Mouse (Mus musculus) hindbrain, postnatal 0 days (tissue): ENCODE results near the gene Pgm5. TPM values are rescaled to one million over a fixed set of nuclear protein-coding genes. Genes with fewer than 3 reads are reported as not detected.

Source experiments
- ATAC-seq: fragments of 200-750 bp; cut with Nextera tagmentation; 2 replicates; pipeline ENCODE4 v1.8.0; 2017; ENCODE audit warnings: mild to moderate bottlenecking, moderate TSS enrichment, moderate library complexity
- DNase-seq: peaks from one replicate; pipeline ENCODE4 v3.0.0-alpha.2; 2015; ENCODE audit warnings: low spot score
- H3K27ac ChIP-seq: fragments of 300-500 bp; sonication (generic); 2 replicates; pipeline ENCODE4 v1.5.1; 2014; ENCODE audit warnings: mild to moderate bottlenecking
- H3K27me3 ChIP-seq: fragments of 300-500 bp; sonication (generic); 2 replicates; pipeline ENCODE4 v1.6.1; 2014; ENCODE audit warnings: low read length, mixed read lengths; ENCODE audit not compliant: insufficient read depth
- H3K36me3 ChIP-seq: fragments of 300-500 bp; sonication (generic); 2 replicates; pipeline ENCODE4 v1.6.1; 2014; ENCODE audit warnings: low read length, mixed read lengths; ENCODE audit not compliant: insufficient read depth
- H3K4me1 ChIP-seq: fragments of 300-500 bp; sonication (generic); 2 replicates; pipeline ENCODE4 v1.6.1; 2014; ENCODE audit warnings: antibody characterized with exemption, low read length, mixed read lengths; ENCODE audit not compliant: insufficient read depth
- H3K4me2 ChIP-seq: fragments of 300-500 bp; sonication (generic); 2 replicates; pipeline ENCODE4 v1.6.1; 2014; ENCODE audit warnings: low read depth, mild to moderate bottlenecking, low read length, moderate library complexity, mixed read lengths
- H3K4me3 ChIP-seq: fragments of 300-500 bp; sonication (generic); 2 replicates; pipeline ENCODE4 v1.5.1; 2014; ENCODE audit warnings: low read length
- H3K9ac ChIP-seq: fragments of 300-500 bp; sonication (generic); replicated peaks from 2 replicates; pipeline ENCODE4 v1.6.1; 2014; ENCODE audit warnings: mild to moderate bottlenecking, low read length, moderate library complexity, mixed read lengths
- H3K9me3 ChIP-seq: fragments of 300-500 bp; sonication (generic); 2 replicates; pipeline ENCODE4 v1.6.1; 2016; ENCODE audit warnings: low read length, mixed read lengths
- CTCF ChIP-seq: IDR thresholded peaks from 2 replicates; pipeline ENCODE4 v1.5.1; 2016; ENCODE audit warnings: antibody characterized with exemption, control low read depth, low read depth
- WGBS: fragments of 180-500 bp; shearing (Covaris S2); extraction: QIAGEN DNeasy Blood & Tissue Kit; methylation state at CpG from one replicate; pipeline ENCODE4 v1.1.7; 2014; 5-methylcytosine and 5-hydroxymethylcytosine counted together
- polyA plus RNA-seq: library from polyadenylated mRNA; unstranded; fragments of >200 nt; fragmentation: Nextera tagmentation; extraction: Ambion mirVana; gene quantifications from 2 replicates; pipeline ENCODE4 v1.2.1, GENCODE M21; 2015
- total RNA-seq: library from RNA; depleted of rRNA; stranded (reverse); fragments of >200 nt; gene quantifications from 2 replicates; pipeline ENCODE4 v1.2.3, GENCODE M21; 2014

The Pgm5 gene
- total and polyA plus RNA-seq, 2 experiments from 2014 or later, result 2.1 to 33.3 TPM

GRCm38 (mm10) chr19:24865436-24865835 lies 3.8 kb upstream of the Pgm5 start:
- no peak for TF ChIP-seq CTCF
- DNase-seq, result no peak
- H3K36me3 ChIP-seq, result no peaks in the 10 kb centered on the region

GRCm38 (mm10) chr19:24861276-24861611 lies 411 bp downstream of the Pgm5 start:
- Histone ChIP-seq H3K4me3 (peak overlapping the region; percentile 44), H3K4me1 (no peaks in the 10 kb centered on the region), H3K27ac (no peak overlapping the region), H3K27me3 (peaks cover 9% of the 10 kb centered on the region), H3K9ac (peak overlapping the region; percentile 37; the same call in 1 of the 2 replicates), H3K4me2 (peak overlapping the region; percentile 69), H3K36me3 (no peaks in the 10 kb centered on the region), H3K9me3 (no peaks in the 10 kb centered on the region)
- ATAC-seq (peak; percentile 24; the same call in 1 of the 2 replicates), DNase-seq (no peak)
- WGBS, result 15% methylated on average over 13 of the region's 13 CpGs
- no peak for TF ChIP-seq CTCF

More at GRCm38 (mm10) chr19:24865436-24865835, 3.8 kb upstream of the Pgm5 start:
- no peak overlapping the region for H3K27ac ChIP-seq
- no peaks in the 10 kb centered on the region for H3K9me3 ChIP-seq
- no peaks in the 10 kb centered on the region for H3K4me1 ChIP-seq
- ATAC-seq, result no peak
- H3K4me2 ChIP-seq, result no peak overlapping the region
- WGBS, result 84% methylated on average over 9 of the region's 9 CpGs
- no peak overlapping the region for H3K9ac ChIP-seq
- H3K27me3 ChIP-seq, result peaks cover 9% of the 10 kb centered on the region
- H3K4me3 ChIP-seq, result no peak overlapping the region

- Histone ChIP-seq H3K27me3 (no peaks in the 10 kb centered on the region), H3K36me3 (no peaks in the 10 kb centered on the region), H3K4me2 (peak overlapping the region; percentile 32), H3K27ac (no peak overlapping the region), H3K4me1 (peaks cover 5% of the 10 kb centered on the region; the same call in 1 of the 2 replicates), H3K9ac (no peak overlapping the region), H3K4me3 (no peak overlapping the region), H3K9me3 (no peaks in the 10 kb centered on the region)
- 51% methylated on average over 21 of the region's 21 CpGs for WGBS
- DNase-seq (peak; percentile 82), ATAC-seq (peak; percentile 67; the same call in 1 of the 2 replicates)
- TF ChIP-seq CTCF, result no peak
Observed at GRCm38 (mm10) chr19:24851456-24852315, 10.0 kb downstream of the Pgm5 start.

- Histone ChIP-seq H3K9me3 (no peaks in the 10 kb centered on the region), H3K27me3 (no peaks in the 10 kb centered on the region), H3K4me3 (no peak overlapping the region), H3K9ac (no peak overlapping the region), H3K27ac (no peak overlapping the region), H3K36me3 (no peaks in the 10 kb centered on the region), H3K4me1 (peaks cover 13% of the 10 kb centered on the region; the same call in 1 of the 2 replicates), H3K4me2 (no peak overlapping the region)
- ATAC-seq (no peak), DNase-seq (no peak)
- 83% methylated on average over 2 of the region's 2 CpGs for WGBS
- no peak for TF ChIP-seq CTCF
Observed at GRCm38 (mm10) chr19:24848844-24849243, 12.8 kb downstream of the Pgm5 start.

- Histone ChIP-seq H3K4me1 (peaks cover 13% of the 10 kb centered on the region; the same call in 1 of the 2 replicates), H3K4me2 (no peak overlapping the region), H3K9ac (no peak overlapping the region), H3K4me3 (no peak overlapping the region), H3K27ac (no peak overlapping the region), H3K9me3 (no peaks in the 10 kb centered on the region), H3K36me3 (no peaks in the 10 kb centered on the region), H3K27me3 (no peaks in the 10 kb centered on the region)
- DNase-seq, result no peak
- TF ChIP-seq CTCF, result no peak
- 65% methylated on average over 7 of the region's 7 CpGs for whole genome bisulfite sequencing
- ATAC-seq, result no peak
Observed at GRCm38 (mm10) chr19:24848345-24848744, 13.3 kb downstream of the Pgm5 start.

DNA sequence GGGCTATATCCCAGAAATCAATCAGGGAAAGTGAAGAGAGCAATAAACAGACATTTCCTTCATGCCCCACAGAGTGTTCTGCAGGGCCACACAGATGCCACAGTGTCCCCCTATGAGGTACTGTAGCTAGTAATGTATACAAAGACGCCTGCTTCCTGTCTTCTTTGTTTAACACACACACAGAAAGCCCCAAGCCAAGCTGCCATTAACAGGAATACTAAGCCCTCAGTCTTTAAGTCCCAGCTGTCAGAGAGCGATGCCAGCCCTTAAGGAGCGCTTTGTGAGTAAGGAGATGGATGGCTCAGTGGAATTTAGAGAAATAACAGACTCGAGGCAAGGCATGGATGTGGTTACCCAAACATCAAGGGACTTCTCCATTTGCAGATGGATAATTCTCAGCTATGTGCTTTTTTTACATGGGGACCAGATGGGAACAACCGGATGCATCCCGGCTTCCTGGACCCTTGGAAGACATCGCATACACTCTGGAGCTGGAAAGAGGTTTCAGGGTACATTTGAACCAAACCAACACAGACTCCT lies 16.6 kb downstream of the Pgm5 start:
- Histone ChIP-seq H3K4me2 (no peak overlapping the region), H3K36me3 (no peaks in the 10 kb centered on the region), H3K9ac (no peak overlapping the region), H3K9me3 (no peaks in the 10 kb centered on the region), H3K4me1 (peaks cover 7% of the 10 kb centered on the region; the same call in 1 of the 2 replicates), H3K4me3 (no peak overlapping the region), H3K27me3 (no peaks in the 10 kb centered on the region), H3K27ac (no peak overlapping the region)
- TF ChIP-seq CTCF, result no peak
- DNase-seq, result peak; percentile 64
- WGBS, result 27% methylated on average over 7 of the region's 7 CpGs
- ATAC-seq, result peak; percentile 89
